Mouse (Mus musculus): ENCODE results near the gene Adm2. TPM values are rescaled to one million over a fixed set of nuclear protein-coding genes. Genes with fewer than 3 reads are reported as not detected.

The Adm2 gene
- total RNA-seq, 1 experiment, result 4.6 TPM

DNA sequence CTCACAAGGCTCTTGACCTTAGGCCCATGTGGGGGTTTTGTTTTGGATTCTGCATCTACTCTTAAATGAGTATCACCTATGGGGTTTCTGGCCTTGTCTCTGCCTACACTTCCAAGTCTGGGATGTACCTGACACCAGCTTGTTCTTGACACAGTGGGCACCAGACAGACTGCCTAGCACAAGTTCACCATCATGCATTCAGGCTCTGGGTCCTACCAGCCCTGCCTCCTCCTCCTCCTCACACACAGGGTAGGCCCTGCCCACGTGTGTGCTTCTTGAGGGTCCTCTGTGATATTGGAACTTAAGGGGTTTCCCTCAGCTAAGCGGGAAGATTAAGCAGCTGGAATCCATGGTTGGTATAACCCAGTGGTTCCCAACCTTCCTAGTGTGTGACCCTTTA, 38.4 kb upstream of the Adm2 start:
- Histone ChIP-seq H3K27ac (ENCODE audit: insufficient read depth, low read depth, low read length, poor library complexity, severe bottlenecking) (no peak overlapping the region), H3K36me3 (ENCODE audit: control insufficient read depth, insufficient read depth, low read length, poor library complexity, severe bottlenecking) (peaks cover 33% of the 10 kb centered on the region), H3K4me3 (ENCODE audit: insufficient read depth in 1 of 2, low read depth in 1 of 2, low read length in 2 of 2, poor library complexity in 1 of 2, severe bottlenecking in 1 of 2) (no peak overlapping the region), H3K4me1 (ENCODE audit: control insufficient read depth in 2 of 2, insufficient read depth in 2 of 2, low read length in 2 of 2, poor library complexity in 1 of 2) (peaks cover 3 to 8% of the 10 kb centered on the region in 2 experiments; a peak in 1 of 4 replicates), H3K9ac (ENCODE audit: insufficient read depth, low read depth, low read length, poor library complexity, severe bottlenecking) (no peak overlapping the region), H3K9me3 (ENCODE audit: control insufficient read depth, insufficient read depth, low read depth, low read length) (no peaks in the 10 kb centered on the region)
- in situ Hi-C loops (cut with MboI; ENCODE audit: low sequenced_read_pairs in 2 of 2, unreplicated experiment in 2 of 2), result no loop called here
- no peak for DNase-seq (ENCODE audit: low read depth, low spot score)
- TF ChIP-seq ZC3H11A (IDR thresholded peaks at IDR 0.05; ENCODE audit: borderline replicate concordance, low read depth, low read length), result no peak
- no peak for TF ChIP-seq MAFK (IDR thresholded peaks at IDR 0.05; ENCODE audit: insufficient read depth, low read depth, low read length)
- no peak for TF ChIP-seq HCFC1 (IDR thresholded peaks at IDR 0.05; ENCODE audit: borderline replicate concordance, insufficient read depth, low read length)
- TF ChIP-seq CHD2 (IDR thresholded peaks at IDR 0.05; ENCODE audit: low read depth, low read length), result no peak
- no peak for TF ChIP-seq ZNF384 (IDR thresholded peaks at IDR 0.05; ENCODE audit: low read depth, low read length)

- DNase-seq (ENCODE audit: low read depth, low spot score), result no peak
- in situ Hi-C loops (cut with MboI; ENCODE audit: low sequenced_read_pairs in 2 of 2, unreplicated experiment in 2 of 2), result no loop called here
These were observed 37.5 kb upstream of the Adm2 start for GRCm38 (mm10) chr15:89285004-89285403.

DNA sequence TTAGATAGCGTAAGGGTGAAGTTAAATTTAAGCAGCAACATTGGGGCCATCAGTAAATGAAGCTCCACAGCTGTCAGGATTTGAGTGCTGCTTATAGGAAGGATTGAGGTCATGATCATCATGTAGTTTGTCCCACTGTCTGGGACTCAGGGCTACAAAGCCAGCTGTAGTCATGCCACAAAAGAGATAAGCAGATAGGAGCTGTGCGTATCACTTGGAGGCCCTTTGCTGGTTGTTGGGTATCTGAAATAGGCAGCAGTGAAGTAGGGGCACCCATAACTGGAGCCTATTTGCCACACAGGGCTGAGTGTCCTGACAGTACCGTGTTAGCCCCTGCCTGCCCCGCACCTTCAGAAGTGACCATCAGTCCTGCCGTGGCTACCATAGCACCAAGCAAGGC, 37.0 kb upstream of the Adm2 start:
- Histone ChIP-seq H3K36me3 (ENCODE audit: control insufficient read depth, insufficient read depth, low read length, poor library complexity, severe bottlenecking) (peaks cover 42% of the 10 kb centered on the region), H3K9ac (ENCODE audit: insufficient read depth, low read depth, low read length, poor library complexity, severe bottlenecking) (no peak overlapping the region), H3K4me3 (ENCODE audit: insufficient read depth in 1 of 2, low read depth in 1 of 2, low read length in 2 of 2, poor library complexity in 1 of 2, severe bottlenecking in 1 of 2) (no peak overlapping the region), H3K9me3 (ENCODE audit: control insufficient read depth, insufficient read depth, low read depth, low read length) (no peaks in the 10 kb centered on the region), H3K4me1 (ENCODE audit: control insufficient read depth in 2 of 2, insufficient read depth in 2 of 2, low read length in 2 of 2, poor library complexity in 1 of 2) (peaks cover 3 to 8% of the 10 kb centered on the region in 2 experiments; a peak in 1 of 4 replicates), H3K27ac (ENCODE audit: insufficient read depth, low read depth, low read length, poor library complexity, severe bottlenecking) (no peak overlapping the region)
- DNase-seq (ENCODE audit: low read depth, low spot score), result no peak
- no peak for TF ChIP-seq ZC3H11A (IDR thresholded peaks at IDR 0.05; ENCODE audit: borderline replicate concordance, low read depth, low read length)
- TF ChIP-seq MAFK (IDR thresholded peaks at IDR 0.05; ENCODE audit: insufficient read depth, low read depth, low read length), result no peak
- no peak for TF ChIP-seq HCFC1 (IDR thresholded peaks at IDR 0.05; ENCODE audit: borderline replicate concordance, insufficient read depth, low read length)
- TF ChIP-seq CHD2 (IDR thresholded peaks at IDR 0.05; ENCODE audit: low read depth, low read length), result no peak
- no peak for TF ChIP-seq ZNF384 (IDR thresholded peaks at IDR 0.05; ENCODE audit: low read depth, low read length)
- in situ Hi-C loops (cut with MboI; ENCODE audit: low sequenced_read_pairs in 2 of 2, unreplicated experiment in 2 of 2), result no loop called here

More at GRCm38 (mm10) chr15:89285004-89285403, 37.5 kb upstream of the Adm2 start:
- peaks cover 3 to 8% of the 10 kb centered on the region in 2 experiments; a peak in 1 of 4 replicates for H3K4me1 ChIP-seq (ENCODE audit: control insufficient read depth in 2 of 2, insufficient read depth in 2 of 2, low read length in 2 of 2, poor library complexity in 1 of 2)
- peaks cover 42% of the 10 kb centered on the region for H3K36me3 ChIP-seq (ENCODE audit: control insufficient read depth, insufficient read depth, low read length, poor library complexity, severe bottlenecking)
- TF ChIP-seq MAFK (IDR thresholded peaks at IDR 0.05; ENCODE audit: insufficient read depth, low read depth, low read length) (no peak), ZC3H11A (IDR thresholded peaks at IDR 0.05; ENCODE audit: borderline replicate concordance, low read depth, low read length) (no peak), ZNF384 (IDR thresholded peaks at IDR 0.05; ENCODE audit: low read depth, low read length) (no peak), HCFC1 (IDR thresholded peaks at IDR 0.05; ENCODE audit: borderline replicate concordance, insufficient read depth, low read length) (no peak), CHD2 (IDR thresholded peaks at IDR 0.05; ENCODE audit: low read depth, low read length) (no peak)
- no peak overlapping the region for H3K9ac ChIP-seq (ENCODE audit: insufficient read depth, low read depth, low read length, poor library complexity, severe bottlenecking)
- H3K4me3 ChIP-seq (ENCODE audit: insufficient read depth in 1 of 2, low read depth in 1 of 2, low read length in 2 of 2, poor library complexity in 1 of 2, severe bottlenecking in 1 of 2), result no peak overlapping the region
- no peak overlapping the region for H3K27ac ChIP-seq (ENCODE audit: insufficient read depth, low read depth, low read length, poor library complexity, severe bottlenecking)
- no peaks in the 10 kb centered on the region for H3K9me3 ChIP-seq (ENCODE audit: control insufficient read depth, insufficient read depth, low read depth, low read length)

DNA sequence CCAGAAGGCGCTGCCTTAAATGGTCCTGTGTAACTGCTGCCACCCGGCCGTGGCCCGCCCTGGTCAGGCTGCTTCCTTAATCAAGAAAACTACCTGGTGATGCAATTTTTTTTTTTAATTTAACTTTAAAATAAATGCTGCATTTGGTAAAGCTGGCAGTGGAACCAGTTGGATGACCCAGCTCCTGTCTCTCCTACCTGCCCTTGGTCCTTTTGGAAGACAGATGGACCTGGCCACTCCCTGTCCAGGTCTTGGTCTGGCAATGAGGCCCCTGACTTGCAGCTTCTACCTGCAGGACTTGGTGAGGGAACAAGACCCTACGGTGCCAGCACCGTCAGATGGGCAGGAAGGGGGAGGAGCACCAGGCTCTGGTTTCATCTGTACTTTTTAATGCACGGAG, 36.4 kb upstream of the Adm2 start:
- TF ChIP-seq ZC3H11A (IDR thresholded peaks at IDR 0.05; ENCODE audit: borderline replicate concordance, low read depth, low read length) (no peak), ZNF384 (IDR thresholded peaks at IDR 0.05; ENCODE audit: low read depth, low read length) (no peak), CHD2 (IDR thresholded peaks at IDR 0.05; ENCODE audit: low read depth, low read length) (no peak), HCFC1 (IDR thresholded peaks at IDR 0.05; ENCODE audit: borderline replicate concordance, insufficient read depth, low read length) (no peak), MAFK (IDR thresholded peaks at IDR 0.05; ENCODE audit: insufficient read depth, low read depth, low read length) (no peak)
- in situ Hi-C loops (cut with MboI; ENCODE audit: low sequenced_read_pairs in 2 of 2, unreplicated experiment in 2 of 2), result no loop called here
- peaks cover 3 to 8% of the 10 kb centered on the region in 2 experiments; a peak in 1 of 4 replicates for H3K4me1 ChIP-seq (ENCODE audit: control insufficient read depth in 2 of 2, insufficient read depth in 2 of 2, low read length in 2 of 2, poor library complexity in 1 of 2)
- DNase-seq (ENCODE audit: low read depth, low spot score), result no peak
- no peak overlapping the region for H3K4me3 ChIP-seq (ENCODE audit: insufficient read depth in 1 of 2, low read depth in 1 of 2, low read length in 2 of 2, poor library complexity in 1 of 2, severe bottlenecking in 1 of 2)
- H3K9ac ChIP-seq (ENCODE audit: insufficient read depth, low read depth, low read length, poor library complexity, severe bottlenecking), result no peak overlapping the region
- peaks cover 46% of the 10 kb centered on the region for H3K36me3 ChIP-seq (ENCODE audit: control insufficient read depth, insufficient read depth, low read length, poor library complexity, severe bottlenecking)
- no peaks in the 10 kb centered on the region for H3K9me3 ChIP-seq (ENCODE audit: control insufficient read depth, insufficient read depth, low read depth, low read length)
- H3K27ac ChIP-seq (ENCODE audit: insufficient read depth, low read depth, low read length, poor library complexity, severe bottlenecking), result no peak overlapping the region

Measured in ES-E14 (cell line).